Mouse (Mus musculus) brain, adult 10 weeks (tissue): ENCODE measurements around the gene Cnr2. TPM values are rescaled to one million over a fixed set of nuclear protein-coding genes. Genes with fewer than 3 reads are reported as not detected.

Experiments
- polyA plus RNA-seq: library from polyadenylated mRNA; stranded (reverse); fragments of 350-450 nt; fragmentation: Illumina TruSeq; extraction: RNeasy Lipid Tissue Mini Kit (QIAGEN cat#74804); gene quantifications from one replicate; pipeline ENCODE4 v1.2.3, GENCODE M21; 2015; ENCODE audit warnings: low read depth, low replicate concordance

The Cnr2 gene
- polyA plus RNA-seq: 0.19 TPM

GRCm38 (mm10) chr4:135895071-135895571 is at the start of gene Cnr2:
Gene Cnr2, plus strand, starts transcription at chr4:135895394.

GRCm38 (mm10) chr4:135855536-135856222 is 39.5 kb upstream of the Cnr2 start, which contains the start of gene Srsf10:
Gene Srsf10, plus strand, starts transcription at chr4:135855747.

GRCm38 (mm10) chr4:135873526-135874202 is 21.5 kb upstream of the Cnr2 start, which contains the start of gene Pnrc2:
Gene Pnrc2, minus strand, starts transcription at chr4:135873850.

GRCm38 (mm10) chr4:135920304-135921241 is 25.4 kb downstream of the Cnr2 start, which contains the start of gene Fuca1:
Gene Fuca1, plus strand, starts transcription at chr4:135920735.

GRCm38 (mm10) chr4:135946278-135946658 is 51.1 kb downstream of the Cnr2 start, which contains the start of gene Hmgcl:
Gene Hmgcl, plus strand, starts transcription at chr4:135946448.

GRCm38 (mm10) chr4:135963457-135964193 is 68.4 kb downstream of the Cnr2 start, which contains the start of gene Gale:
Gene Gale, plus strand, starts transcription at chr4:135963727.

Other genes starting within 250 kb of the Cnr2 start
- gene Ifnlr1, start 209.1 kb upstream of the Cnr2 start, polyA plus RNA-seq: 0.13 TPM
- gene Il22ra1, start 167.2 kb upstream of the Cnr2 start, polyA plus RNA-seq: not detected
- gene Myom3, start 135.7 kb upstream of the Cnr2 start, polyA plus RNA-seq: 2.1 TPM
- 74.7 TPM for gene Srsf10, start 39.6 kb upstream of the Cnr2 start, polyA plus RNA-seq
- gene Pnrc2, start 21.5 kb upstream of the Cnr2 start, polyA plus RNA-seq: 80.8 TPM
- 77.6 TPM for gene Fuca1, start 25.3 kb downstream of the Cnr2 start, polyA plus RNA-seq
- 50.6 TPM for gene Hmgcl, start 51.1 kb downstream of the Cnr2 start, polyA plus RNA-seq
- gene Gale, start 68.3 kb downstream of the Cnr2 start, polyA plus RNA-seq: 22.5 TPM
- 89.5 TPM for gene Lypla2, start 77.2 kb downstream of the Cnr2 start, polyA plus RNA-seq
- 110 TPM for gene Pithd1, start 91.9 kb downstream of the Cnr2 start, polyA plus RNA-seq
- 15.8 TPM for gene Eloa, start 126.4 kb downstream of the Cnr2 start, polyA plus RNA-seq
- gene Rpl11, start 158.0 kb downstream of the Cnr2 start, polyA plus RNA-seq: 843 TPM
- 54.0 TPM for gene Id3, start 248.1 kb downstream of the Cnr2 start, polyA plus RNA-seq